Mouse (Mus musculus) left cerebral cortex, adult 2 months (tissue): ENCODE results near the gene Cfap100. TPM values are rescaled to one million over a fixed set of nuclear protein-coding genes. Genes with fewer than 3 reads are reported as not detected.

ENCODE experiments used
- DNase-seq, 2 experiments: peaks; one replicate each; pipeline ENCODE4 v3.0.0; 2021 to 2022; ENCODE audit warnings: low spot score in 2 of 2, mixed read lengths in 1 of 2; ENCODE audit errors: extremely low spot score in 1 of 2
- H3K27ac ChIP-seq: fragments of 200-600 bp; 2 replicates; pipeline ENCODE4 v1.8.1; 2022
- H3K4me3 ChIP-seq: fragments of 200-600 bp; 2 replicates; pipeline ENCODE4 v1.8.1; 2022
- CTCF ChIP-seq: fragments of 200-600 bp; IDR thresholded peaks from 2 replicates; pipeline ENCODE4 v1.8.1; 2022; ENCODE audit warnings: antibody characterized with exemption, mild to moderate bottlenecking, moderate library complexity
- intact Hi-C: fragments of 180-260 bp; cut with DNase I; formaldehyde crosslinking; loops from one replicate; pipeline ENCODE4 v1.15.1; 2025
- total RNA-seq, 2 experiments: library from RNA; stranded (reverse); gene quantifications; 2 replicates each; pipeline ENCODE4 v1.2.3; 2021

Gene Cfap100
- total RNA-seq, 2 experiments from 2014 or later, result 4.5 to 6.5 TPM

DNA sequence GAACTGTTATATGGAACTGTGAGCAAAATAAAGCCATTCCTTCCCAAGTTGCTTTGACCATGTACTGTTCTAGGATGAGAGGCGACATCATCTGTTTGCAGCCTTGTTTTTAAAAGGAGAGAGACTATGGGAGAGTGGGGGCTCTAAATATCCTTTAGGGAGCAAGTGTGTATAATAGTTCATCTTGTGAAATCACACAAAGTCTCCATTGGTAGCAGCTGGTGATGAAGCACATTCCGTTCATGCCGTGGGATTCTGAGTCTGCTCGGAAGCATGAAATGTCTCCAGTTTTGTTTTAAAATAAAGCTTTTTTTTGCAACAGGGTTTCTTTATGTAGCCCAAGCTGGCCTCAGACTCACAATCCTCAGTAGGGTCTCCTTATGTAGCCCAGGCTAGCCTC is 2.6 kb downstream of the Cfap100 start:
- Histone ChIP-seq H3K27ac (no peak overlapping the region), H3K4me3 (no peak overlapping the region)
- no peak for TF ChIP-seq CTCF
- DNase-seq, result no peak
- intact Hi-C loops, result loop anchor here (10.0 kb wide), 1 partner anchor 751 kb away; no protein-coding TSS in a partner anchor

GRCm38 (mm10) chr6:90425361-90425760 is 3.2 kb downstream of the Cfap100 start:
- TF ChIP-seq CTCF, result no peak
- intact Hi-C loops, result loop anchor here (10.0 kb wide), 1 partner anchor 751 kb away; no protein-coding TSS in a partner anchor
- Histone ChIP-seq H3K4me3 (no peak overlapping the region), H3K27ac (no peak overlapping the region)
- DNase-seq, result no peak

GRCm38 (mm10) chr6:90422565-90422964 is 6.0 kb downstream of the Cfap100 start:
- H3K27ac ChIP-seq, result no peak overlapping the region
- H3K4me3 ChIP-seq, result peak overlapping the region; percentile 23; the same call in 1 of the 2 replicates
- peak; percentile 96 for TF ChIP-seq CTCF
- DNase-seq, result peak; percentile 81 to 82
- intact Hi-C loops, result loop anchor here (5.0 to 10.0 kb wide), 2 partner anchors 50 to 748 kb away; no protein-coding TSS in a partner anchor

GRCm38 (mm10) chr6:90411926-90412325 is 16.7 kb downstream of the Cfap100 start:
- H3K4me3 ChIP-seq, result no peak overlapping the region
- no peak for TF ChIP-seq CTCF
- intact Hi-C loops, result no loop called here
- DNase-seq, result no peak
- no peak overlapping the region for H3K27ac ChIP-seq

- no peak for TF ChIP-seq CTCF
These were observed 17.6 kb downstream of the Cfap100 start for GRCm38 (mm10) chr6:90410972-90411371.

DNA sequence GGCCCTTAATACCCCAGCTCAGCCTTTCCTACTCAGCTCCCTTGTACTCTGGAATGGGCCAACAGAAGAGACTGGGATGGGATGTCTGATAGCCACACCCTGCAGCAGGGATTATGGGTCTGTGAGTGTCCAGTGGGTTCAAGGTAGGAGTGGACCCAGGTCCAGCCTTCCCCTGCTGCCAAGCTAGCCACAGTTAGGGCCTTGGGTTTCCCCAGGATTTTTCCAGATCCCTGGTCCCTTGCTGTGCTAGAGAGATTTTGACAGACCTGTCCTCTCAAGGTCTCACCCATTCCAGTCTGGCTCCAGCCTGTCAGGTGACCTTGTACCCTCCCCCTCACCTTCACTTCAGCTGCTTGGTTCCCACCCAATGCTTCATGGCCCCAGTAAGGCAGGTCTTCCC is 20.0 kb downstream of the Cfap100 start:
- no peak for TF ChIP-seq CTCF
- Histone ChIP-seq H3K27ac (no peak overlapping the region), H3K4me3 (no peak overlapping the region)
- intact Hi-C loops, result no loop called here
- no peak for DNase-seq

More at GRCm38 (mm10) chr6:90410972-90411371, 17.6 kb downstream of the Cfap100 start:
- Histone ChIP-seq H3K4me3 (no peak overlapping the region), H3K27ac (no peak overlapping the region)
- intact Hi-C loops, result no loop called here
- no peak for DNase-seq

GRCm38 (mm10) chr6:90397291-90397690 is 31.3 kb downstream of the Cfap100 start:
- Histone ChIP-seq H3K27ac (no peak overlapping the region), H3K4me3 (no peak overlapping the region)
- intact Hi-C loops, result no loop called here
- no peak for DNase-seq
- no peak for TF ChIP-seq CTCF

GRCm38 (mm10) chr6:90395751-90396150 is 32.8 kb downstream of the Cfap100 start:
- TF ChIP-seq CTCF, result no peak
- intact Hi-C loops, result no loop called here
- DNase-seq, result no peak
- Histone ChIP-seq H3K4me3 (no peak overlapping the region), H3K27ac (no peak overlapping the region)

DNA sequence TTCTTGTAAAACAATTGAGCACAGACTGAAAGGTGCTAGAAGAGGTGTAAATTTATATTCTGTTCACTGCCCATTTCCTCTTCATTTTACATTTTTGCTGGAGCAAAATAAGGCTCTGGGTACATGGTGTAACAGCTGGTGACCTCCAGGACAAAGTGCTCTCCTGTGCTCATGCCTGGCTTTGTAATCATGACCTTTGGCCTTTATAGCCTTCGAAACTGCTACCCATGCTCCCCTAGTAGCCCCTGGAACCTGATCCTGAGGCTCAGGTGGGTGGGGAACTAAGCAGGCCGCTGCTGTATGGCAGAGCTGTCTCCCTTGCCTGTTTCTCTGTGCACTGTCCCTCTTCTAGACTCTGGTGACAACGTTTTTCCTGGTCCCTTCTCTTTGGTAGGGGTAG is 34.6 kb downstream of the Cfap100 start:
- no peak overlapping the region for H3K4me3 ChIP-seq
- DNase-seq, result no peak
- no peak for TF ChIP-seq CTCF
- intact Hi-C loops, result no loop called here
- H3K27ac ChIP-seq, result no peak overlapping the region

- no peak for DNase-seq
- Histone ChIP-seq H3K4me3 (no peak overlapping the region), H3K27ac (no peak overlapping the region)
- intact Hi-C loops, result no loop called here
- no peak for TF ChIP-seq CTCF
These were observed 38.0 kb downstream of the Cfap100 start for GRCm38 (mm10) chr6:90390629-90391028.

DNA sequence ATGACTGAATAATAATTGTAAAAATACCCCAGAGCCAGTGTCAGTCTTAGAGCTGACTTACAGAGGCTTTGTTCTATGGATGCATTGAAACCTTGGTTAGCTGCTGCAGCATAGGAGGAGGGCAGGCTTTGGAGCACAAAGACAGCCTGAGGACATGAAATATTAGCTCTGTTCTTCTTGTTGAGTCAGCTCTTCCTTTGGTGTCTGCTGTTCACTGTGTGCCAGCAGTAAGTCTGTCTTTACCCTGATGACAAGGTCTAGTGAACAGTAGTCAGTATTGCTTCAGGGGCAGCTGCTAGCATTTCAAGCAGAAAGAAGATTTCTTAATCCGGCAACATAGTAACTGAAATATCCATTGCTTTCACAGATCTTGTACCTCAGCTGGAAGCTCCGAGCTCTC is 47.1 kb downstream of the Cfap100 start:
- TF ChIP-seq CTCF, result no peak
- H3K4me3 ChIP-seq, result no peak overlapping the region
- DNase-seq, result no peak
- H3K27ac ChIP-seq, result no peak overlapping the region
- intact Hi-C loops, result no loop called here

DNA sequence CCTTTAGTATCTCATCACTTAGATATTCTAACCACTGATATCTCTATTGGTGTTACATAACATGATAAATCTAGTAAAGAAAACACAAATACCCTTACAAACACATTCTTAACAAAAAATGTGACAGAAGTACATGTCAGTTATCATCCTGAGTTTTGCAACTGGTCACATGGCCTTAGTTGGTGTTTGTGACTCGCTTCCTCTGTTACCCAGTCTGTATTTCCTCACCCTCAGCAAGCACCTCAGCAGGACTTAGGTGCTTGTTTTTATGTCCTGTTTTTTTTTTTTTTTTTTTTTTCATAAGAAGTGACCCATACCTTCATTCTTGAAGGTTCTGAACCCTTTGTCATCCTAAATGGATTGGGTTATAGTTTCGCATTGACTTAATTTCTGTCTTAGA is 50.9 kb downstream of the Cfap100 start:
- TF ChIP-seq CTCF, result no peak
- H3K4me3 ChIP-seq, result no peak overlapping the region
- H3K27ac ChIP-seq, result no peak overlapping the region
- intact Hi-C loops, result no loop called here
- no peak for DNase-seq

DNA sequence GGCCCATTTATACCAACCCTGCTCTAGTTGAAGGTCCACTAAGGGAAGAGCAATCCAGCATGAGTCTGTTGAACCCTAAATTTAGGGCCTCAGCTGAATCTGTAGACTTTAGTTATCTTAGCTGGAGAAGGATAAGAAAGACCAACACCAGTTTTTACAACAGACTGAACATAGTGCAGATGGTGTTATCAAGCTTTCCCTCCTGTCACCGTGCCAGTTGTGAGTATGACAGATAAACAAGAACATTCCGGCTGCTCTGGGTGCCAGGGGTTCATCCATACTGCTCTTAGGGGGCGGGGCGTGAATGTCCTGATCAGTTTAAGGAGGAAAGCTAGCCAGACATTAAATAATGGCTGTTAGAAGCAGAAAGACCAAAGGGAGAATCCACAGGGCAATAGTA is 54.0 kb downstream of the Cfap100 start:
- intact Hi-C loops, result loop anchor here (5.0 kb wide), 1 partner anchor 48 kb away; no protein-coding TSS in a partner anchor
- H3K4me3 ChIP-seq, result no peak overlapping the region
- H3K27ac ChIP-seq, result no peak overlapping the region
- TF ChIP-seq CTCF, result no peak
- DNase-seq, result no peak
